Mouse (Mus musculus): ENCODE results near the gene Cetn3. TPM values are rescaled to one million over a fixed set of nuclear protein-coding genes. Genes with fewer than 3 reads are reported as not detected.

The Cetn3 gene
- total and polyA plus RNA-seq, 3 experiments, result 55.6 to 211 (median 158) TPM

GRCm38 (mm10) chr13:81760379-81760778, 22.5 kb upstream of the Cetn3 start:
- no peaks in the 10 kb centered on the region for H3K79me2 ChIP-seq (replicated peaks; ENCODE audit: control insufficient read depth, extremely low read depth, insufficient read depth, poor library complexity, severe bottlenecking)
- H3K4me3 ChIP-seq (replicated peaks in 1 of 3; ENCODE audit: low read depth in 2 of 3, low read length in 2 of 3, poor library complexity in 1 of 3), result no peak overlapping the region
- H3K4me1 ChIP-seq (ENCODE audit: control insufficient read depth in 1 of 2, insufficient read depth in 2 of 2), result peaks cover 0 to 3% of the 10 kb centered on the region in 2 experiments; a peak in 2 of 4 replicates
- no peak overlapping the region for H3K9ac ChIP-seq (ENCODE audit: insufficient read depth, low read depth)
- dilution Hi-C loops (cut with MboI; ENCODE audit: extremely low pct_ligation_motif_present, extremely low pct_unique_long_range_greater_than_20kb, low sequenced_read_pairs) (no loop called here), in situ Hi-C loops (cut with MboI; ENCODE audit: low pct_ligation_motif_present, low pct_unique_long_range_greater_than_20kb, low sequenced_read_pairs) (loop anchor here (10.0 kb wide), 1 partner anchor 316 kb away; no protein-coding TSS in a partner anchor)
- no peaks in the 10 kb centered on the region for H3K36me3 ChIP-seq (replicated peaks in 1 of 2; ENCODE audit: control insufficient read depth in 1 of 2, insufficient read depth in 1 of 2, low read length in 1 of 2)
- no peak overlapping the region for H3K4me2 ChIP-seq (ENCODE audit: insufficient read depth, low read depth, poor library complexity, severe bottlenecking)
- H3K9me3 ChIP-seq (replicated peaks; ENCODE audit: low read length), result peaks cover 2% of the 10 kb centered on the region
- DNase-seq (ENCODE audit: extremely low read depth), result peak; percentile 48
- no peak for TF ChIP-seq POLR2A (IDR thresholded peaks at IDR 0.05; ENCODE audit: low read depth, low read length)
- TF ChIP-seq USF2 (conservative IDR thresholded peaks at IDR 0.05; ENCODE audit: low read depth, low read length), result no peak
- TF ChIP-seq JUND (conservative IDR thresholded peaks at IDR 0.05; ENCODE audit: low read depth, low read length), result no peak
- no peak for TF ChIP-seq NRF1 (IDR thresholded peaks at IDR 0.05; ENCODE audit: low read depth, low read length)
- no peak for TF ChIP-seq TCF12 (IDR thresholded peaks at IDR 0.05; ENCODE audit: low read depth, low read length)
- TF ChIP-seq ZC3H11A (IDR thresholded peaks at IDR 0.05; ENCODE audit: low read depth, low read length), result peak; percentile 15; the same call in 1 of the 2 replicates
- peak; percentile 81 for TF ChIP-seq SMC3 (IDR thresholded peaks at IDR 0.05; ENCODE audit: low read depth, low read length)
- TF ChIP-seq IRF4 (IDR thresholded peaks at IDR 0.05; ENCODE audit: low read depth, low read length), result 0 out of 2 replicates have a peak, but pooled peaks have one; percentile 25
- TF ChIP-seq KAT2A (IDR thresholded peaks at IDR 0.05; ENCODE audit: insufficient replicate concordance, low read length), result no peak
- TF ChIP-seq MAX (IDR thresholded peaks at IDR 0.05; ENCODE audit: low read length), result no peak
- no peak for TF ChIP-seq POLR2AphosphoS2 (IDR thresholded peaks at IDR 0.05; ENCODE audit: low read depth, low read length)
- TF ChIP-seq BHLHE40 (IDR thresholded peaks at IDR 0.05; ENCODE audit: low read depth, low read length), result no peak
- peak in 1 of 2 experiments; percentile 83; a peak in 3 of 4 replicates for TF ChIP-seq CTCF (conservative IDR thresholded peaks at IDR 0.05 in 1 of 2, IDR thresholded peaks at IDR 0.05 in 1 of 2; ENCODE audit: low read depth in 2 of 2, low read length in 2 of 2)
- TF ChIP-seq PAX5 (IDR thresholded peaks at IDR 0.05; ENCODE audit: low read length), result no peak
- no peak for TF ChIP-seq ETS1 (conservative IDR thresholded peaks at IDR 0.05; ENCODE audit: low read depth, low read length)
- no peak for TF ChIP-seq MAZ (IDR thresholded peaks at IDR 0.05; ENCODE audit: low read depth, low read length)
- TF ChIP-seq ZKSCAN1 (IDR thresholded peaks at IDR 0.05; ENCODE audit: borderline replicate concordance, low read depth, low read length), result no peak
- TF ChIP-seq RAD21 (IDR thresholded peaks at IDR 0.05; ENCODE audit: low read depth, low read length), result peak; percentile 83
- TF ChIP-seq ELF1 (IDR thresholded peaks at IDR 0.05; ENCODE audit: low read depth, low read length), result no peak
- TF ChIP-seq CHD1 (IDR thresholded peaks at IDR 0.05; ENCODE audit: low read depth, low read length), result no peak
- no peak for TF ChIP-seq CHD2 (IDR thresholded peaks at IDR 0.05; ENCODE audit: low read length)
- no peak for TF ChIP-seq UBTF (IDR thresholded peaks at IDR 0.05; ENCODE audit: low read depth, low read length)
- TF ChIP-seq GABPA (IDR thresholded peaks at IDR 0.05; ENCODE audit: insufficient replicate concordance, low read depth, low read length), result no peak
- TF ChIP-seq JUN (IDR thresholded peaks at IDR 0.05; ENCODE audit: insufficient read depth, low read depth, low read length), result no peak
- TF ChIP-seq TBP (conservative IDR thresholded peaks at IDR 0.05; ENCODE audit: low read depth, low read length), result no peak
- TF ChIP-seq EP300 (IDR thresholded peaks at IDR 0.05; ENCODE audit: low read length), result no peak
- no peak for TF ChIP-seq MEF2A (IDR thresholded peaks at IDR 0.05; ENCODE audit: borderline replicate concordance, low read depth, low read length)
- H3K27me3 ChIP-seq (replicated peaks), result no peaks in the 10 kb centered on the region
- H3K27ac ChIP-seq (ENCODE audit: insufficient read depth, low read depth), result no peak overlapping the region
